Mouse (Mus musculus): ENCODE data around the gene Tom1l2. TPM values are rescaled to one million over a fixed set of nuclear protein-coding genes. Genes with fewer than 3 reads are reported as not detected.

Tom1l2 gene
- polyA plus RNA-seq, 1 experiment from 2014 or later: 9.0 TPM

DNA sequence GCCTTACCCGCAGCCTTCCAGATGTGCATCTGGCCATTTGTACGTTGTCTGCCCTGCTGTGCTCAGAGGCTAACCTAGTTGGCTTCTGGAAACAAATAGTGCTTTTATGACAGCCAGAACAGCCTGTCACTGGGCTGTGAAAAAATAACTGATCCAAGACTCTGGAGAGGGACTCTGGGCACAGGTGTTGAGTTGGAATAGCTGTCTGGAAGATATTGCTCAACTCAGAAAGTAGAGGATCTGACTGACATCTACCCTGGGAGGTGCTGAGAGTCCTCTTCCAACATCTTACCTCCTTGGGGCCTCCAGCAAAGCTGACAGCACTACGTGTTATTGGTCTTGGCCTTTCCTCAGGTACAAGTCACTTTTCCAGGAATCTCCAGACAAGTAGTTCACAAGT is 97.1 kb downstream of the Tom1l2 start:
- Histone ChIP-seq H3K27me3 (ENCODE audit: control insufficient read depth, insufficient read depth, low read length) (no peaks in the 10 kb centered on the region), H3K4me3 (ENCODE audit: low read depth, low read length) (no peak overlapping the region), H3K9ac (replicated peaks; ENCODE audit: low read length) (no peak overlapping the region), H3K4me1 (ENCODE audit: control insufficient read depth, insufficient read depth, low read length) (no peaks in the 10 kb centered on the region), H3K36me3 (replicated peaks; ENCODE audit: control insufficient read depth, insufficient read depth, low read depth, low read length) (no peaks in the 10 kb centered on the region), H3K9me3 (replicated peaks; ENCODE audit: control insufficient read depth, low read length) (no peaks in the 10 kb centered on the region), H3K4me2 (ENCODE audit: low read depth, low read length) (no peak overlapping the region), H3K27ac (replicated peaks; ENCODE audit: low read depth, low read length) (no peak overlapping the region)
- 84% methylated on average over 3 of the region's 3 CpGs for WGBS
- ATAC-seq (replicated peaks; ENCODE audit: insufficient number of reproducible peaks, low FRiP score, low TSS enrichment, low read depth) (no peak), DNase-seq (ENCODE audit: low spot score) (no peak)

DNA sequence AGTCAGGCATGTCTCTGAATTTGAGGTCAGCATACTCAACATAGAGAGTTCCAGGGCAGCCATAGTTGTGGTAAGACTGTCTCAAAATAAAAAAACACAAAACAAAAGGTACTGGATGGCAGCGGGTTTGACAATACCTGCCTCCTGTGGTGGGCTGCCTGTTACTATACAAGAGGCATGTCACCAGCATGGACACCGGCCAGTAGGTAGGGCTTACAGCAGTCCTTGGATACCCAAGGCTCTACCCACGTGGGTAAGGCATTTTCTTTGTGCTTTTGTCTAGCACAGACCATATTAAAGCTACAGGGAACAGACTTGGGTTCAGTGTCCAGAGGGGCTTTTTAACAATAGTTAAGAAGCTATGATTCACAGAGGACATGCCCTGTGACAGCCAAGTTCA is 97.5 kb downstream of the Tom1l2 start:
- Histone ChIP-seq H3K4me1 (ENCODE audit: control insufficient read depth, insufficient read depth, low read length) (no peaks in the 10 kb centered on the region), H3K4me3 (ENCODE audit: low read depth, low read length) (no peak overlapping the region), H3K27ac (replicated peaks; ENCODE audit: low read depth, low read length) (no peak overlapping the region), H3K9ac (replicated peaks; ENCODE audit: low read length) (no peak overlapping the region), H3K9me3 (replicated peaks; ENCODE audit: control insufficient read depth, low read length) (no peaks in the 10 kb centered on the region), H3K36me3 (replicated peaks; ENCODE audit: control insufficient read depth, insufficient read depth, low read depth, low read length) (no peaks in the 10 kb centered on the region), H3K27me3 (ENCODE audit: control insufficient read depth, insufficient read depth, low read length) (no peaks in the 10 kb centered on the region), H3K4me2 (ENCODE audit: low read depth, low read length) (no peak overlapping the region)
- WGBS: 84% methylated on average over 3 of the region's 3 CpGs
- ATAC-seq (replicated peaks; ENCODE audit: insufficient number of reproducible peaks, low FRiP score, low TSS enrichment, low read depth) (no peak), DNase-seq (ENCODE audit: low spot score) (no peak)

DNA sequence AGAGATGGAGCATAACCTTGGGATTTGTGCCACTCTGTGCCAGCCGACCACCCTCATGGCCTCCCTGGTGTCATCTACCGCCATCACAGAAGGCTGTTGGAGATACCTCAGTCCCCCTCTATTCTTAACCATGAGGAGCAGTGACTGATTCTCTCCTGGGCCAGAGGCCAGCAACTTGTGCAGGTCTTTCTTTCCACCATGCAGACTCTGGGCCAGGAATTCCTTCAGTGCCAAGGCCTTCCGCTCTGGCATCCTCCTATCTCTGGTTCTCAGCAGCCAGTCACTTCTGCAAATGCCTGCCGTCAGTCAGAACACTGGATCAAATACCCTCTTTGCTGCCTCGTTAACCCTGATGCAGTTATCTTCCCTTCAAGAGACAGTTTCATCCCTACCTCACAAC is 98.4 kb downstream of the Tom1l2 start:
- Histone ChIP-seq H3K4me2 (ENCODE audit: low read depth, low read length) (no peak overlapping the region), H3K4me1 (ENCODE audit: control insufficient read depth, insufficient read depth, low read length) (no peaks in the 10 kb centered on the region), H3K9ac (replicated peaks; ENCODE audit: low read length) (no peak overlapping the region), H3K36me3 (replicated peaks; ENCODE audit: control insufficient read depth, insufficient read depth, low read depth, low read length) (no peaks in the 10 kb centered on the region), H3K9me3 (replicated peaks; ENCODE audit: control insufficient read depth, low read length) (no peaks in the 10 kb centered on the region), H3K27ac (replicated peaks; ENCODE audit: low read depth, low read length) (no peak overlapping the region), H3K27me3 (ENCODE audit: control insufficient read depth, insufficient read depth, low read length) (no peaks in the 10 kb centered on the region), H3K4me3 (ENCODE audit: low read depth, low read length) (no peak overlapping the region)
- DNase-seq (ENCODE audit: low spot score) (no peak), ATAC-seq (replicated peaks; ENCODE audit: insufficient number of reproducible peaks, low FRiP score, low TSS enrichment, low read depth) (no peak)
- WGBS: 84% methylated on average over 5 of the region's 5 CpGs

DNA sequence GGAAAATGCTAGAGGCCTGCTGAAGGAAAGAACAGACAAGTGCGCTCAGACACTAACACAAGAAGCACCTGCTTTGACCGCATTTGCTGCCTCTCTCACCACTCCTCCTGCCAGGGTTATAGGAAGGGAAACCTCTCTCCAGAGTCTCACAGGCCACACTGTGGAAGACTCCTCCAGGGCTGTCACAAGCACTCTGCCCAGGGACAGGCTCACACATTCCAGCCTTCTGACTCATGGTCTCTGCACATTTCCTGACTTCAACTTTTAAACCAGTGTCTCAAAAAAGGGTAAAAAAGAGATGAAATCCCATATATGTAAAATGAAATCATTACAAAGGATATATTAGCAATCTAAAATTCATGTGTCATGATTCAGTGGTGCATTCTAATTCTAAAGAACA is 99.2 kb downstream of the Tom1l2 start:
- Histone ChIP-seq H3K27me3 (ENCODE audit: control insufficient read depth, insufficient read depth, low read length) (no peaks in the 10 kb centered on the region), H3K4me1 (ENCODE audit: control insufficient read depth, insufficient read depth, low read length) (no peaks in the 10 kb centered on the region), H3K9ac (replicated peaks; ENCODE audit: low read length) (no peak overlapping the region), H3K9me3 (replicated peaks; ENCODE audit: control insufficient read depth, low read length) (no peaks in the 10 kb centered on the region), H3K36me3 (replicated peaks; ENCODE audit: control insufficient read depth, insufficient read depth, low read depth, low read length) (no peaks in the 10 kb centered on the region), H3K4me2 (ENCODE audit: low read depth, low read length) (no peak overlapping the region), H3K4me3 (ENCODE audit: low read depth, low read length) (no peak overlapping the region), H3K27ac (replicated peaks; ENCODE audit: low read depth, low read length) (no peak overlapping the region)
- DNase-seq (ENCODE audit: low spot score): no peak
- ATAC-seq (replicated peaks; ENCODE audit: insufficient number of reproducible peaks, low FRiP score, low TSS enrichment, low read depth): no peak
- WGBS: 98% methylated on average over 2 of the region's 2 CpGs

DNA sequence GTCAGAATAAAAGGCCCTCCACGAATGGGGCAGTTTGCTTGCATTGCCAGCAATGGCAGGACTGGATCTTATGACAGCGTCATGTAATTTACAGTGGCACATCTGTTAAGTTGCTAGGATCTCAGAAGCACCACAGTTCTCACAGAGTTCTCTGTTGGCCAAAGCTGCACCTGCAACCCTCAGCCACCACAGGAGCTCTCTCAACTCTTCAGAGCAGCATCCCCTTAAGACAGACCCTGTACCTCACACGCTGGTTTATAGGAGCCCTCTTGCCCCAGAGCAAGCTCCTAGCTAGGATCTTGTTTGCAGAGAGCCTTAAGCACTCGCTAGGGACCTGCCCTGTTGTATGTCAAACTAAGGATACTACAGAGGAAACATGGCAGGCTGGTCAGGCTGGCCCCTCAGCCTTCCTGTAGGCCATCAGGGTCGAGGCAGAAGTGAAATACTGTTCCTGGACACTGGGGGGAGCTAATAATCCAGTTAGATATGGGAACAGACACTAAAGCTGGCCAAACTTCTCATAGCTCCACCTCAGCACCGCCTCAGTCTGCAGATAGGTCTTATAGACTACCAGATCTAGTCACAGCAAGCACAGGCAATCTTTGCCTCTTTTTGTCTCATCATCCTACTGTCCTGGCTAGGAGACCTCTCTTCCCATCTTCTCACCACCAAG is 101.6 kb downstream of the Tom1l2 start:
- no peak for ATAC-seq (replicated peaks; ENCODE audit: insufficient number of reproducible peaks, low FRiP score, low TSS enrichment, low read depth)
- 58% methylated on average over 6 of the region's 6 CpGs for WGBS
- peak; percentile 78 for DNase-seq (ENCODE audit: low spot score)
- no peaks in the 10 kb centered on the region for H3K4me1 ChIP-seq (ENCODE audit: control insufficient read depth, insufficient read depth, low read length)
- H3K27ac ChIP-seq (replicated peaks; ENCODE audit: low read depth, low read length): no peak overlapping the region
- H3K4me3 ChIP-seq (ENCODE audit: low read depth, low read length): no peak overlapping the region
- no peaks in the 10 kb centered on the region for H3K36me3 ChIP-seq (replicated peaks; ENCODE audit: control insufficient read depth, insufficient read depth, low read depth, low read length)
- no peak overlapping the region for H3K9ac ChIP-seq (replicated peaks; ENCODE audit: low read length)
- H3K27me3 ChIP-seq (ENCODE audit: control insufficient read depth, insufficient read depth, low read length): no peaks in the 10 kb centered on the region
- no peaks in the 10 kb centered on the region for H3K9me3 ChIP-seq (replicated peaks; ENCODE audit: control insufficient read depth, low read length)
- no peak overlapping the region for H3K4me2 ChIP-seq (ENCODE audit: low read depth, low read length)

DNA sequence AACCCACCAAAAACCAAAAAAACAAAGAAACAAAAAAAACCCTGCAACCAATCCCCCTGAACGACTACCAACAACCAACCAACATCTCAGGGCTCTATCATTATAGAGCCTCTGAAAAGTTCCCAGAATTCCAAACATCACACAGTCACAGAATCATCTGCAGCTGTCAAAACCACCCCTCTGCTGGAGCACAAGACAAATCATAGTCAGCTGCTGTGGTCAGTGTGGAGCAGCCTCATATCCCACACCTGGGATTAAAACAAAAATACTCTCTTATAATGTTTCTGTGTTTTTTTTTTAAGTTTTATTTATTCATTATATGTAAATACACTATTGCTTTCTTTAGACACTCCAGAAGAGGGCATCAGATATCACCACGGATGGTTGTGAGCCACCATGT is 102.8 kb downstream of the Tom1l2 start:
- DNase-seq (ENCODE audit: low spot score) (no peak), ATAC-seq (replicated peaks; ENCODE audit: insufficient number of reproducible peaks, low FRiP score, low TSS enrichment, low read depth) (no peak)
- Histone ChIP-seq H3K27me3 (ENCODE audit: control insufficient read depth, insufficient read depth, low read length) (no peaks in the 10 kb centered on the region), H3K9me3 (replicated peaks; ENCODE audit: control insufficient read depth, low read length) (no peaks in the 10 kb centered on the region), H3K27ac (replicated peaks; ENCODE audit: low read depth, low read length) (no peak overlapping the region), H3K4me3 (ENCODE audit: low read depth, low read length) (no peak overlapping the region), H3K4me1 (ENCODE audit: control insufficient read depth, insufficient read depth, low read length) (no peaks in the 10 kb centered on the region), H3K4me2 (ENCODE audit: low read depth, low read length) (no peak overlapping the region), H3K9ac (replicated peaks; ENCODE audit: low read length) (no peak overlapping the region), H3K36me3 (replicated peaks; ENCODE audit: control insufficient read depth, insufficient read depth, low read depth, low read length) (no peaks in the 10 kb centered on the region)
- WGBS: 80% methylated on average over 2 of the region's 2 CpGs

DNA sequence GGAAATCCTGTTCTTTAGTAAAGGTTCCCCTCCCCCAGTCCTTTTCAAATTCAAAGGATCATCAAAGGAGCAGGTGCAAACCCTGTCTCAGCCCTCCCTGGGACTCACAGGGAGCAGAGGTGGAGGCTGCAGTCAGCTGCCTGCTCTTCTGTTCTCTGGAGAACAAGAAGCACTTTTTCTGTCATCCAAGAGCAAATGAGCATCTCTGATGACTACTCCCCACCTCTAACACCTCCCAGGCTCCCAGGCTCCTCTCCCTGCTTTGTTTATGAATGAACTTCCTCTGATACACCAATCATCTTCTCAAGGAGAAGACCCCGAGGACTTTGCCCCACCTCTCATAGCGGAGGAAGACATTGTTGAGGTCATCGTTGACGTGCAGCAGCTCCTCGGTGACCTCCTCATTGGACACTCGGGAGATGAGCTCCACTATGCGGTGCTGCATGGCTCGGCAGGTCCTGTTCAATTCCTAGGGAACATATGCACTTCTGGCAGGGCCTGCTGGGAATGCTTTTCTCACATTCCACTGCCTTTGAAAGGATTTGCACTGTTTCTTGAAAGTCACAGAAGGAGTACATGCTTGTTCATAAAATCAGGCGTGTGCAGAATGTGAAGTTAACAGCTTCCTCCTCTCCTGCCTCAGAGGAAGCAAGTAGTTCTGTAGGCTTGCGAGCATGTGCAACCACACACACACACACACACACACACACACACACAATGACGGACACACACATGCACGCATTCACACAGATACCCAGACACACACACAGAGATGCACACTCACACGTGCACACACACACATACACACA is 103.9 kb downstream of the Tom1l2 start:
- H3K4me1 ChIP-seq (ENCODE audit: control insufficient read depth, insufficient read depth, low read length): no peaks in the 10 kb centered on the region
- DNase-seq (ENCODE audit: low spot score) (no peak), ATAC-seq (replicated peaks; ENCODE audit: insufficient number of reproducible peaks, low FRiP score, low TSS enrichment, low read depth) (no peak)
- 56% methylated on average over 13 of the region's 13 CpGs for WGBS
- no peak overlapping the region for H3K4me2 ChIP-seq (ENCODE audit: low read depth, low read length)
- H3K27me3 ChIP-seq (ENCODE audit: control insufficient read depth, insufficient read depth, low read length): no peaks in the 10 kb centered on the region
- H3K36me3 ChIP-seq (replicated peaks; ENCODE audit: control insufficient read depth, insufficient read depth, low read depth, low read length): no peaks in the 10 kb centered on the region
- H3K27ac ChIP-seq (replicated peaks; ENCODE audit: low read depth, low read length): no peak overlapping the region
- no peak overlapping the region for H3K9ac ChIP-seq (replicated peaks; ENCODE audit: low read length)
- H3K4me3 ChIP-seq (ENCODE audit: low read depth, low read length): no peak overlapping the region
- no peaks in the 10 kb centered on the region for H3K9me3 ChIP-seq (replicated peaks; ENCODE audit: control insufficient read depth, low read length)

DNA sequence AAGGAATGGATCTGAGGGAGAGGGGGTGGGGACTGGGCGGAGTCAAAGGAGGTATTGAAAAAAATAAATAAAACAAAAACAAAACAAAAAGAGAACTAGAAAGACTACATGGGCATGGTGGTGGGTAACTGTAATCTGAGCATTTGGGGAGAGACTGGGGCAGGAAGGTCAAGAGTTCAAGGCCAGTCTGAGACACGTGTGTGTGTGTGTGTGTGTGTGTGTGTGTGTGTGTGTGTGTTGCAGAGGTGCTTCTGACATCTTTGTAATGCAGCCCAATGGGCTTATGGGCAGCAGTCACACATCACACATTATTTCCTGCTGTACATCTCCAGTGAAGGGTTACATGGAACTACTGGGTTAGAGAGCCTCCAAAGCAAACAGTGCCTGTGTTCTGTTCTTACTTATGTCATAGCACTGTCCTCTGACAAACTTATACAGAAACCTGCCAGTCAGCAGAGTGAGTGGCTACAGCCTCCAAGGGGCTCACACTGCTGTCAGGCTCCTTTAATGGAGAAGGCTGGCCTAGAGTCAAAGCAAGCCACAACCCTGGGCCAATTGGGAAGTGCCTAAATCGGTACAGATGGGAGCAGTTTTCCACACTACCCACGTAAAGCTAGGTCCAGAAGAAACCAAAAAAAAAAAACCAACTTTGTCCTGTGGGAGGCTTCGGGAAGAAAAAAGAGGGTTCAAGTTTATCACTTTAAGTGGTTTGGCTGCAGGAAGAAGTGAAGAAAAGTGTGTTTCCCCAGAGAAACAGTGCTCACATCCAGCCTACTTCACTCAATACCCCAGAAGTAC is 104.8 kb downstream of the Tom1l2 start:
- no peak overlapping the region for H3K4me3 ChIP-seq (ENCODE audit: low read depth, low read length)
- 42% methylated on average over 5 of the region's 5 CpGs for WGBS
- H3K4me2 ChIP-seq (ENCODE audit: low read depth, low read length): no peak overlapping the region
- DNase-seq (ENCODE audit: low spot score) (no peak), ATAC-seq (replicated peaks; ENCODE audit: insufficient number of reproducible peaks, low FRiP score, low TSS enrichment, low read depth) (no peak)
- no peaks in the 10 kb centered on the region for H3K27me3 ChIP-seq (ENCODE audit: control insufficient read depth, insufficient read depth, low read length)
- H3K4me1 ChIP-seq (ENCODE audit: control insufficient read depth, insufficient read depth, low read length): no peaks in the 10 kb centered on the region
- 0 out of 2 replicates have a peak overlapping the region, but pooled peaks have one; percentile 20 for H3K27ac ChIP-seq (replicated peaks; ENCODE audit: low read depth, low read length)
- no peaks in the 10 kb centered on the region for H3K36me3 ChIP-seq (replicated peaks; ENCODE audit: control insufficient read depth, insufficient read depth, low read depth, low read length)
- H3K9ac ChIP-seq (replicated peaks; ENCODE audit: low read length): no peak overlapping the region
- H3K9me3 ChIP-seq (replicated peaks; ENCODE audit: control insufficient read depth, low read length): no peaks in the 10 kb centered on the region
